Mouse (Mus musculus) right cerebral cortex, adult 18-20 months (tissue): Measurements from ENCODE around the gene Ppp6r1.
"Not testable (repeated sequence)": the region's sequence is repeated elsewhere in the genome, so short reads cannot be mapped to it uniquely, and the experiment has no call there.

Experiments
- DNase-seq: peaks from one replicate; pipeline ENCODE4 v3.0.0; 2022; ENCODE audit warnings: mixed read lengths

The Ppp6r1 gene

GRCm38 (mm10) chr7:4612386-4612785 lies 46.4 kb downstream of the Ppp6r1 start:
- DNase-seq, result no peak

- DNase-seq, result no peak
Measured at GRCm38 (mm10) chr7:4611921-4612341, 46.9 kb downstream of the Ppp6r1 start.

GRCm38 (mm10) chr7:4611511-4611910 lies 47.3 kb downstream of the Ppp6r1 start:
- DNase-seq, result no peak

GRCm38 (mm10) chr7:4608002-4608401 lies 50.8 kb downstream of the Ppp6r1 start:
- DNase-seq, result no peak

GRCm38 (mm10) chr7:4603873-4604272 lies 54.9 kb downstream of the Ppp6r1 start, which contains the start of gene Ptprh:
TSS of gene Ptprh (minus strand) at chr7:4604041.
- DNase-seq, result no peak

GRCm38 (mm10) chr7:4602969-4603368 lies 55.9 kb downstream of the Ppp6r1 start:
- DNase-seq, result no peak

- not testable (repeated sequence) for DNase-seq
Measured at GRCm38 (mm10) chr7:4597046-4597445, 61.8 kb downstream of the Ppp6r1 start.
